Mouse (Mus musculus): ENCODE results near the gene Thra.

Thra gene

GRCm38 (mm10) chr11:98795714-98796514 lies 55.5 kb downstream of the Thra start:
- DNase-seq (ENCODE audit: low read depth, low spot score), result peak; percentile 68

- peak; percentile 87 for DNase-seq (ENCODE audit: low read depth, low spot score)
Observed at GRCm38 (mm10) chr11:98796515-98797216, 56.2 kb downstream of the Thra start.

- peak; percentile 44 for DNase-seq (ENCODE audit: low read depth, low spot score)
Observed at GRCm38 (mm10) chr11:98797306-98797705, 56.9 kb downstream of the Thra start.

- DNase-seq (ENCODE audit: low read depth, low spot score), result no peak
Observed at GRCm38 (mm10) chr11:98797909-98798308, 57.5 kb downstream of the Thra start.

- DNase-seq (ENCODE audit: low read depth, low spot score), result no peak
Observed at GRCm38 (mm10) chr11:98804605-98805004, 64.2 kb downstream of the Thra start, which contains the start of gene Casc3. Casc3 (plus strand) TSS chr11:98804905.

- DNase-seq (ENCODE audit: low read depth, low spot score), result no peak
Observed at GRCm38 (mm10) chr11:98808417-98808816, 68.0 kb downstream of the Thra start.

- DNase-seq (ENCODE audit: low read depth, low spot score), result peak; percentile 99
Observed at GRCm38 (mm10) chr11:98809457-98810290, 69.2 kb downstream of the Thra start.

GRCm38 (mm10) chr11:98810686-98811085 lies 70.2 kb downstream of the Thra start:
- DNase-seq (ENCODE audit: low read depth, low spot score), result no peak

- DNase-seq (ENCODE audit: low read depth, low spot score), result peak; percentile 53
Observed at GRCm38 (mm10) chr11:98816706-98817239, 76.3 kb downstream of the Thra start.

Data from A20 (cell line).